Mouse (Mus musculus): ENCODE results near the gene Dtx2.

The Dtx2 gene

GRCm38 (mm10) chr5:135974365-135974764 is 20.2 kb upstream of the Dtx2 start, which contains the start of gene Ssc4d:
Gene Ssc4d (minus strand): TSS chr5:135974531.
- in situ Hi-C loops (cut with MboI, MseI): loop anchor here (5.0 kb wide), 1 partner anchor 73 kb away; no protein-coding TSS in a partner anchor

GRCm38 (mm10) chr5:135975893-135976668 is 18.5 kb upstream of the Dtx2 start:
- in situ Hi-C loops (cut with MboI, MseI): no loop called here

- in situ Hi-C loops (cut with MboI, MseI): no loop called here
Measured at GRCm38 (mm10) chr5:135979381-135979780, 15.2 kb upstream of the Dtx2 start.

GRCm38 (mm10) chr5:135979904-135980303 is 14.7 kb upstream of the Dtx2 start, which contains the start of gene Zp3:
Gene Zp3 (plus strand): TSS chr5:135980099.
- in situ Hi-C loops (cut with MboI, MseI): no loop called here

- in situ Hi-C loops (cut with MboI, MseI): no loop called here
Measured at GRCm38 (mm10) chr5:135982398-135982797, 12.2 kb upstream of the Dtx2 start.

- in situ Hi-C loops (cut with MboI, MseI): no loop called here
Measured at GRCm38 (mm10) chr5:135984546-135985044, 10.0 kb upstream of the Dtx2 start.

- in situ Hi-C loops (cut with MboI, MseI): no loop called here
Measured at GRCm38 (mm10) chr5:135987248-135987647, 7.4 kb upstream of the Dtx2 start.

- in situ Hi-C loops (cut with MboI, MseI): no loop called here
Measured at GRCm38 (mm10) chr5:135990601-135991000, 4.0 kb upstream of the Dtx2 start.

- in situ Hi-C loops (cut with MboI, MseI): no loop called here
Measured at GRCm38 (mm10) chr5:135993381-135993965, 1.1 kb upstream of the Dtx2 start.

- in situ Hi-C loops (cut with MboI, MseI): no loop called here
Measured at GRCm38 (mm10) chr5:135994335-135994724, 270 bp upstream of the Dtx2 start.

GRCm38 (mm10) chr5:135996162-135996561 is 1.6 kb downstream of the Dtx2 start:
- in situ Hi-C loops (cut with MboI, MseI): no loop called here

GRCm38 (mm10) chr5:136001222-136001621 is 6.6 kb downstream of the Dtx2 start:
- in situ Hi-C loops (cut with MboI, MseI): no loop called here

- in situ Hi-C loops (cut with MboI, MseI): no loop called here
Measured at GRCm38 (mm10) chr5:136002325-136002724, 7.7 kb downstream of the Dtx2 start.

GRCm38 (mm10) chr5:136002751-136003151 is 8.2 kb downstream of the Dtx2 start:
- in situ Hi-C loops (cut with MboI, MseI): no loop called here

GRCm38 (mm10) chr5:136004537-136004936 is 9.9 kb downstream of the Dtx2 start:
- in situ Hi-C loops (cut with MboI, MseI): no loop called here

GRCm38 (mm10) chr5:136007745-136008144 is 13.1 kb downstream of the Dtx2 start:
- in situ Hi-C loops (cut with MboI, MseI): no loop called here

GRCm38 (mm10) chr5:136014877-136015276 is 20.3 kb downstream of the Dtx2 start:
- in situ Hi-C loops (cut with MboI, MseI): no loop called here

GRCm38 (mm10) chr5:136015586-136015985 is 21.0 kb downstream of the Dtx2 start:
- in situ Hi-C loops (cut with MboI, MseI): no loop called here

- in situ Hi-C loops (cut with MboI, MseI): no loop called here
Measured at GRCm38 (mm10) chr5:136016014-136016876, 21.6 kb downstream of the Dtx2 start.

GRCm38 (mm10) chr5:136017262-136017661 is 22.7 kb downstream of the Dtx2 start:
- in situ Hi-C loops (cut with MboI, MseI): no loop called here

GRCm38 (mm10) chr5:136018726-136019125 is 24.1 kb downstream of the Dtx2 start:
- in situ Hi-C loops (cut with MboI, MseI): no loop called here

GRCm38 (mm10) chr5:136019907-136020306 is 25.3 kb downstream of the Dtx2 start:
- in situ Hi-C loops (cut with MboI, MseI): no loop called here

All from T-helper 1 cell (primary cell).